Mouse (Mus musculus) c-Kit-positive CD71-negative TER-119-negative erythroid progenitor cells, embryonic 14.5 days (primary cell): Measurements from ENCODE around the gene Pnpo.

Source experiments
- DNase-seq: peaks from one replicate; pipeline ENCODE4 v3.0.0-alpha.2; 2013; ENCODE audit warnings: low read depth

Gene Pnpo

GRCm38 (mm10) chr11:96902639-96903635, 40.8 kb downstream of the Pnpo start:
- no peak for DNase-seq

GRCm38 (mm10) chr11:96901332-96901731, 42.5 kb downstream of the Pnpo start:
- DNase-seq: no peak

- DNase-seq: no peak
Observed at GRCm38 (mm10) chr11:96899449-96900306, 44.1 kb downstream of the Pnpo start.

GRCm38 (mm10) chr11:96895886-96896285, 47.9 kb downstream of the Pnpo start:
- no peak for DNase-seq

GRCm38 (mm10) chr11:96893203-96893842, 50.5 kb downstream of the Pnpo start:
- DNase-seq: no peak

GRCm38 (mm10) chr11:96891784-96892527, 51.8 kb downstream of the Pnpo start:
- DNase-seq: no peak
